Mouse (Mus musculus) heart, postnatal 0 days (tissue): ENCODE measurements at regions not wholly inside any gene's neighbourhood (a gene's known extent, or its start where the extent isn't known, plus 50 kb on each side); places are given as distances from the start of the nearest gene placed in this dataset.

Experiments used
- CTCF ChIP-seq: IDR thresholded peaks from 2 replicates; pipeline ENCODE4 v1.5.1; 2016; ENCODE audit warnings: antibody characterized with exemption, control low read depth, low read depth
- EP300 ChIP-seq: IDR thresholded peaks from 2 replicates; pipeline ENCODE4 v1.6.1; 2016; ENCODE audit warnings: antibody characterized with exemption, low read depth

- TF ChIP-seq CTCF (no peak), EP300 (no peak)
These were observed 60.7 kb upstream of the Akap6 start for GRCm38 (mm10) chr12:52638461-52638860.
